Mouse (Mus musculus): ENCODE data around the gene Gm10770.
"Not testable (repeated sequence)": the region's sequence is repeated elsewhere in the genome, so short reads cannot be mapped to it uniquely, and the experiment has no call there.

DNA sequence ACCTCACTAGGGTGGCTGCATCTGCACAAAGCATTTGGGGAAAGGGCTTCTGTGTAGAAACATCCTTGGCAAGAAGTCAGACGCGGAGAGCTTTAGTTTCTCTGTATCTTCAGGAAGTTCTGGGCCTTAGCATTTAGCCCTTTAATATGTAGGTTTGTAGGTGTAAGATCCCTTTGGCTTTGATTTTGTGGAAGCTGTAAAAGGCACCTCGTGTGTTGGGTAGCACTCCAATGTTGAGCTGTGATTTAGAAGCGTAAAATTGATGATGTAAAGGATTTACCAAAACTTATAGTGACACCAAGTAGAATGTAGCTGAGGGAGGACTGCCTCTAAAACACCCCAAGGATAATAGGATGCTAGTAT lies 38.9 kb upstream of the Gm10770 start:
- TF ChIP-seq POLR2A, CTCF (IDR thresholded peaks at IDR 0.05; ENCODE audit: insufficient read depth, low read depth, low read length): not testable (repeated sequence)

All from olfactory bulb, adult 2 months (tissue).